Mouse (Mus musculus) midbrain, postnatal 0 days (tissue): ENCODE measurements at regions not wholly inside any gene's neighbourhood (a gene's known extent, or its start where the extent isn't known, plus 50 kb on each side); places are given as distances from the start of the nearest gene placed in this dataset.

Source experiments
- ATAC-seq: fragments of 200-750 bp; cut with Nextera tagmentation; 2 replicates; pipeline ENCODE4 v1.8.0; 2017; ENCODE audit warnings: moderate number of reproducible peaks, mild to moderate bottlenecking, moderate TSS enrichment, moderate library complexity; ENCODE audit not compliant: low FRiP score
- DNase-seq: peaks from one replicate; pipeline ENCODE4 v3.0.0-alpha.2; 2015; ENCODE audit warnings: low spot score
- H3K27ac ChIP-seq: fragments of 300-500 bp; sonication (generic); 2 replicates; pipeline ENCODE4 v1.5.1; 2014; ENCODE audit warnings: low read depth, mild to moderate bottlenecking, low read length, mixed read lengths
- H3K27me3 ChIP-seq: fragments of 300-500 bp; sonication (generic); 2 replicates; pipeline ENCODE4 v1.6.1; 2014; ENCODE audit warnings: low read length, control low read depth, mixed read lengths; ENCODE audit not compliant: insufficient read depth
- H3K36me3 ChIP-seq: fragments of 300-500 bp; sonication (generic); 2 replicates; pipeline ENCODE4 v1.6.1; 2014; ENCODE audit warnings: low read length, control low read depth, mixed read lengths; ENCODE audit not compliant: insufficient read depth
- H3K4me1 ChIP-seq: fragments of 300-500 bp; sonication (generic); 2 replicates; pipeline ENCODE4 v1.6.1; 2014; ENCODE audit warnings: mild to moderate bottlenecking, control low read depth, antibody characterized with exemption, low read length, mixed read lengths; ENCODE audit not compliant: insufficient read depth
- H3K4me2 ChIP-seq: fragments of 300-500 bp; sonication (generic); 2 replicates; pipeline ENCODE4 v1.6.1; 2014; ENCODE audit warnings: low read depth, mild to moderate bottlenecking, low read length, mixed read lengths; ENCODE audit not compliant: poor library complexity, severe bottlenecking
- H3K4me3 ChIP-seq: fragments of 300-500 bp; sonication (generic); 2 replicates; pipeline ENCODE4 v1.5.1; 2014; ENCODE audit warnings: low read depth, mild to moderate bottlenecking, low read length, moderate library complexity
- H3K9ac ChIP-seq: fragments of 300-500 bp; sonication (generic); replicated peaks from 2 replicates; pipeline ENCODE4 v1.6.1; 2014; ENCODE audit warnings: mild to moderate bottlenecking, low read length, moderate library complexity, mixed read lengths; ENCODE audit not compliant: poor library complexity, severe bottlenecking
- H3K9me3 ChIP-seq: fragments of 300-500 bp; sonication (generic); 2 replicates; pipeline ENCODE4 v1.6.1; 2016; ENCODE audit warnings: low read length, control low read depth
- CTCF ChIP-seq: IDR thresholded peaks from 2 replicates; pipeline ENCODE4 v1.5.1; 2016; ENCODE audit warnings: antibody characterized with exemption, mild to moderate bottlenecking
- WGBS: fragments of 180-500 bp; shearing (Covaris S2); extraction: QIAGEN DNeasy Blood & Tissue Kit; methylation state at CpG from one replicate; pipeline ENCODE4 v1.1.7; 2014; 5-methylcytosine and 5-hydroxymethylcytosine counted together

DNA sequence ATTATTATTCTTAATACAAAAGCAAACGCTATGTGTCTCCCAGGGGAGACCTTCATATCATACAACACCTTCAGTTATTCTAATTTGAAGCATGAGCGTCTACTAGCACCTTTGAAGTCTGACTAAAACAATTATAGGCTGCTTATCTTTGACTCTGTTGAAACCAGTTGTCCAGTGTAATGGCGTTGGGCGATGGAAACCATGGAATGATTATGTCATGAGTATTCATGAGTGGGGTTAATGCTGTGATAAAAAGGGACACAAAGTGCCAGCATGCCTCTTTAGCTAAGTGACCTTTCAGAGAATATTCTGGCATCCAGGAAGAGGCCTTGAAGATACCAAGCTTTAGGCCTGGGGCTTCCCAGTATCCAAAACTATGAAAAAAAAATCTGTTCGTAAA, 53.6 kb upstream of the Tent5a start:
- H3K36me3 ChIP-seq: no peaks in the 10 kb centered on the region
- 60% methylated on average over 5 of the region's 5 CpGs for WGBS
- H3K27ac ChIP-seq: no peak overlapping the region
- ATAC-seq: no peak
- H3K4me2 ChIP-seq: no peak overlapping the region
- no peaks in the 10 kb centered on the region for H3K9me3 ChIP-seq
- H3K4me3 ChIP-seq: no peak overlapping the region
- H3K4me1 ChIP-seq: no peaks in the 10 kb centered on the region
- no peak for TF ChIP-seq CTCF
- no peaks in the 10 kb centered on the region for H3K27me3 ChIP-seq
- no peak overlapping the region for H3K9ac ChIP-seq
- no peak for DNase-seq

- no peak for TF ChIP-seq CTCF
- no peak overlapping the region for H3K27ac ChIP-seq
- DNase-seq (no peak), ATAC-seq (no peak)
- no peak overlapping the region for H3K4me3 ChIP-seq
- no peak overlapping the region for H3K4me2 ChIP-seq
- no peak overlapping the region for H3K9ac ChIP-seq
- no peaks in the 10 kb centered on the region for H3K36me3 ChIP-seq
- H3K9me3 ChIP-seq: no peaks in the 10 kb centered on the region
- no peaks in the 10 kb centered on the region for H3K27me3 ChIP-seq
- H3K4me1 ChIP-seq: no peaks in the 10 kb centered on the region
- WGBS: 92% methylated on average over 2 of the region's 2 CpGs
These were observed 52.0 kb upstream of the Tent5a start for GRCm38 (mm10) chr9:85379135-85379534.
